Mouse (Mus musculus) retina, postnatal 1 day (tissue): ENCODE data around the gene Tns3.

Experiments
- DNase-seq: peaks from one replicate; pipeline ENCODE4 v3.0.0-alpha.2; 2012

Gene Tns3

DNA sequence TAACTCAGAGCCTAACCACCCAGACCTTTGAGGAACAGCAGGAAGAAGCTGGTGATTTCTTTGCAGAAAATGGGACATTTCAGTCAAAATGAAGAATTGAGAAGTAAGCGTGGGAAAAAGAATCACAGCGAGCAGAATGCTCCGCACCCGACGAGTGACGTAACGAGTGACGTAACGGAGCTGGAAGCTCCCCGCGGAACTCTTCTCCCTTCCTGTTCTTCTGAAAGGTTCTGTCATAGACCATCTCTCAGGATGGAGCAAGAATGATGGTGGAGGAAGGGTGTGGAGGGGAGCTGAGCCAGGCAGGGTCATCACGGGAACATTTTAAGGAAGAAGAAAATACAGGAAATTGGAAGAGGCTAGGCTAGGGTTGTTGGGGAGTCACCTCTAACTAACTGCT lies 54.5 kb downstream of the Tns3 start:
- DNase-seq, result no peak

GRCm38 (mm10) chr11:8607123-8607522 lies 57.2 kb downstream of the Tns3 start:
- no peak for DNase-seq

DNA sequence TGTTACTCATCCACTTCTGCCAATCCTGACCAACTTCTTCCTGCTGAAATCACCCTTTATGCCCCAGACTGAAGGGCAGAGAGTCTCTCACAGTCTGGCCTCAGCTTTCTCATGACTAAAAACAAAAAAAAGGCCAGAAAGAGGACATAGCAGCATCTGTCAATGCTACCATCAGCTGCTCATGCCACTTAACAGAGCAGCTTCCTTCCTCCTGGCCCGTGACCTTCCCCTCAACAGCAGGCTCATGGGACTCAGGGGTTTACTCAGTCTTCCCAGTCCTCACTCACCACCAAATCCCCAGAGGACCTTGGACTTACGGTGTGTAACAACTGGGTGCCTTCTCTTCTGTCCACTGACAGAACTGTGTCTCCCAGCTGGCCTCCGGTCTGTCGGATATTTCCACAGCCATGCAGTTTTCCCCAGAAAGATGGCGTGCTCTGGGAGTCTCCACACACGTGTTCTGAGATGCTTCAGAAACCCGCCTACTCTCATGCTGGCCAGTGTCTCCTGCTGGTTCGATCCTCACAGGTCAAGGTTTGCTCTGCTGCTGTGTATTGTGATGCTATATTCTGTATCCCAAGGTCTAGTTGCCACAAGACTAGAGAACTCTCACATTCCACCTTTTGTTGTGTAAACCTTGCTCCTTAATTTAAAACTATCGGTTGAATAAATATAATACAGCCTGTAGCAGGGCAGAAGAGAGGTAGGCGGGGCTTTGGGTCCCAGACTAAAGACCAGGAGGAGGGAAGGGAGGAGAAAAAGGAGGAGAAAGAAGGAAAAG lies 59.4 kb downstream of the Tns3 start:
- DNase-seq, result no peak

GRCm38 (mm10) chr11:8602606-8603005 lies 61.7 kb downstream of the Tns3 start:
- DNase-seq, result no peak

DNA sequence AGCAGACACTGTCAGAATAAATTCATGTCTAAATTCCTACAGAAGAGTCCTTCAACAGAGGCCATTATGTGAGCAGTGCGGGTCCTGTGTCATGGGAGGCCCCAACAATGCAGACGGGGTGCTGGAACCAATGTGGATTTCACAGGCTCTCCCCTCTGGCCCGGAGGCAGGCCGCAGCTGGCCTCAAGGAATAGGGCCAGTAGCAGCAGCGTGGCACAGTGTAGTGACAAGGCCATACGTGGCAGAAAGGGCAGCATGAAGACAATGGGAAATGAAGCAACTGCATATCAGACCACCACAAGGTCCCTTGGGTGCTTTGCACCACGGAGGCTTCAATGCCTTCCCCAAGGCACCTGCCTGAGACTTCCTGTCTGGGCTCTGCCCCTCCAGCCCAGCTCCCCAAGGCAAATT lies 62.9 kb downstream of the Tns3 start:
- peak; percentile 50 for DNase-seq

DNA sequence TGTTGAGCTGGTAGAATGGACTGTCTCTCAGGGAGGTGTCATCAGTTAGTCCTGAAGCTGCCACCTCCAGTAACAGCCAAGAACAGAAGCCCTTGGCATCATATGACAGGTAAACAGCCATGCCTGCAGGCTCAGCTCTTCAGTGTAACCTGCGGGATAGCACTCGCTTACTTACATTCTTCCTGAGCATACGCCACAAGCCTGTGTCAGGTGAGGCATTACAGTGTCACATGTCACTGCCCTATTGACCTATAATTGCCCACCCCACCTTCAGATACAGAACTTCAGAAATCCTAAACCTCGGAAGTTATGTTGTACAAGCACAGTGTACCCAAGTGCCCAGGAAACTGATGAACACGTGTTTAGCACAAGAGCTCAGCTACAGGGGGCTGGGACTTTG lies 68.7 kb downstream of the Tns3 start:
- DNase-seq, result no peak

- DNase-seq, result no peak
Observed at GRCm38 (mm10) chr11:8593172-8593571, 71.2 kb downstream of the Tns3 start.

GRCm38 (mm10) chr11:8591271-8591670 lies 73.1 kb downstream of the Tns3 start:
- DNase-seq, result no peak

DNA sequence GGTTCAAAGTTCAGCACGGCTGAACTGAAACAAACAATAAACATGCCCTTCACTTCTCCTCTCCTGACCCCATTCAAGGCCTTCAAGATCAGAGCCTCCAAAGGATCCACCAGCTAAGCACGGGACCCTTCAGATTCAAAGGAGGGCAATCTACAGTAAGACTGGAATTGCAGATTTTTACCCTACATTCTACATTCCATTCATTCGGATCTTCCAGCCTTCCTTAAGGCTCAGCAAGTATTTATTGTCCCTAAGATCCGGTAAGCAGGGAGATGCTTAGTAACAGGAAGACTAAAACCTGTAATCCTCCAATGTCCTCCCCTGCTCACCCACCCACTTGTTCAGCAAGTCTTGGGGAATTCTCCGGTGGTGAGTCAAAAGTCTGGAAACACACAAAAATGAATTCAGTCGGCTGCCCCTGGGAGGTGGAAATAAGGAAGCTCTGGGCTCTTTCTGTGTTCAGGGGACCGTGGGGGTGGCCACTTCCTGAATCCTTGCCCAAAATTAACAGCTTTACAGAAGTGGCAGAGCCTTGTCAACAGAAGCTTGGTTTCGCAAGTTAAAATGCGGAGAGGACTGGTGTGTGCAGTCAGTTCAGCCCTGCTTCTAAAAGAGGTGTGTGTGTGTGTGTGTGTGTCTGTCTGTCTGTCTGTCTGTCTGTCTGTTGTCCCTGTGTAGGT lies 75.0 kb downstream of the Tns3 start:
- DNase-seq, result no peak

DNA sequence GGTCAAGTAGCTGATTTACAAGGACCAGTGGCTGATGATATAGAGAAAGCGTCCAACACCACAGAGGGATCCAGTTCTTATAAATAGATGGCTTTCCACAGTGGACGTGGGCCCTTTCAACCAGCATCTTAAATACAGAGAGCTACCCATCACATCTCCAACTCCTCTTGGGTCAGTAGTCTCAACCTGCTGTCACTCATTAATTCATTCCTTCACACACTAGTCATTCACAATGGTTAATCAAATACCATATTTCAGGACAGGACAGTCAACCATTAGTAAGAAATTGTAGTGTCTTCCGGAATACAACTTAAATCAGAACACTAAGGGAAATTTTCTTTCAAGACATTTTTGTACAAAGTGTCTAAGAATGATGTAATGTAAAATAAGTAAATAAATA lies 76.4 kb downstream of the Tns3 start:
- no peak for DNase-seq

DNA sequence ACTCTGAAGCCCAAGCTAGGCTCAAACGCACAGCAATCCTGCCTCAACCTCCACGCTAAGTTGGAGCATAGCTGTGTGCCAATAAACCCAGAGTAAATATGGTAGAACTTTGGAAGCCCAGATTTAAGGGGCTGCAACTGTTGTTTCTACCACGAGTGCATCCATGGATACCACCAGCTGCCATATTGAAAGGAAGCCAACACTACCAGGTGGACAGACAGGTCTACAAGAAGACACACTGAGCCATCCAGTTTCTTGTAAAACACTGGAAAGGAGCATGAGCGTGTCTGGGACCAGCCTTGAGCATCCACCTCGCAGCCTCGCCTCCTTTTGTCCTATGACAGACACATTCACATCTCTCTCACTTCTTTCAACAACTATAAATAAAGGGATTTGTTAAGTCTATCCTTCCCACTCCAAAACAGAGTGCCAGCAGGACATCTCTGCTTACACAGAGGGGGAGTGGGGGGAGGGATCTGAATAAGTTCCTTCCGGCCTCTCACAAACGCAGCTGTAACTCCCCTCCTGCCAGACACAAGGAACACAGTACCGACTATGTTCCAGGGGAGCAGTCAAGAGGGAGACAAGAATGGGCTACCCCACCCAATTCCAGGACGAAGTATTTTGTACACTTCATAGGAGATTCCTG lies 77.2 kb downstream of the Tns3 start:
- no peak for DNase-seq

- no peak for DNase-seq
Observed at GRCm38 (mm10) chr11:8586374-8586773, 78.0 kb downstream of the Tns3 start.

- no peak for DNase-seq
Observed at GRCm38 (mm10) chr11:8585686-8586085, 78.6 kb downstream of the Tns3 start.

DNA sequence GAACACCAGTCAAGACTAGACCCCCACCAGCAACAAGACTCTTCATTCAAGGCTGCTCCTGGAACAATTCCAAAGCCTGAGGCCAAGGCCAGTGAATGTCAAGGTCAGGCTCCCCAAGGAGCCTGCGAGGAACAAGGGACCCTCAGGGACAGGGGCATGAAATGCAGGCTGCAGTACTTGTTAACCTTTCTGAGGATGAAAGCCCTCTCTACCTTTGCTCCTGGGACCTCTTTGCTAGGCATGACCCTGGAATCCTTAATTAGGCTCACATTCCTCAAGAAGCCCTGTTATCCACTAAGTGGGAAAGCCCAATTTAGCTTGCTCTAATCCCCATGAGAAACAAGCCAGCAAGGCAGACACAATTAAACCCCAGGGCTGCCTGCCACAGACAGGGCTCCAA lies 79.4 kb downstream of the Tns3 start:
- peak; percentile 41 for DNase-seq

DNA sequence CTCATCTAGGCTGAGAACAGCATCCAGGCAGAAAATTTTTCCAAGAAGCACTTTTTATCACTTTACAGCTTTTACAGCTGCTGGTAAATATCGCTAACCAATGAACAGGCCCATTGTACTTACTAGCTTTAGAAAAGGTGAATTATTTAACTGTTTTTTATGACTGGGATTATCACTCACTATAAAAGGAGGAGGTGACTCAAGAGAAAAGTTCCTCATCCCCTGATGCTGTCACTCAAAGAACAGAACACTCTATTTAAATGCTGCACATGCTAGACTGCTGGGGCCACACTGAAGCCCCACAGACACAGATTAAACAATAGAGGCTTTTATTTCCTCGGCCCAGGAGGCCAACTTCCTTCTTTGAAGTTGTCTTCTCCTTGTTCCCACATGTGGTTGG lies 80.0 kb downstream of the Tns3 start:
- DNase-seq, result no peak

DNA sequence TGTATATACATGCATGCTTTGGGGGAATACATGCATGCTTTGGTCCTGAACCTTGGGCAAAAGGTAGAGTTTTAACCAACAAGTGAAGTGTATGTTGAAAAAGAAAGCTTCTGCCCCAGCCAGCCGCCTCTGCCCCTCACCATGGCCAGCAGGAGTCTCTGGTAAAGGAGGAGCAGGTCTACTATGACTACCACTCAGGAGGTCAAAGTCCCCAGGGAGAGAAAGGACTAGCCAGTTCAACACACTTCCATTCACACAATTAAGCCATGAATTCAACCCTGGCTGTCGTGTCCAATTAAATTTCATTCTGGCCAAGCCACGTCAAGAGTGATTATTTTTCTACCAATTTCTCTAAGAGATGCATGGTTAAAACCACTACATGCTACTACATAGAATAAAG lies 81.2 kb downstream of the Tns3 start:
- DNase-seq, result no peak

DNA sequence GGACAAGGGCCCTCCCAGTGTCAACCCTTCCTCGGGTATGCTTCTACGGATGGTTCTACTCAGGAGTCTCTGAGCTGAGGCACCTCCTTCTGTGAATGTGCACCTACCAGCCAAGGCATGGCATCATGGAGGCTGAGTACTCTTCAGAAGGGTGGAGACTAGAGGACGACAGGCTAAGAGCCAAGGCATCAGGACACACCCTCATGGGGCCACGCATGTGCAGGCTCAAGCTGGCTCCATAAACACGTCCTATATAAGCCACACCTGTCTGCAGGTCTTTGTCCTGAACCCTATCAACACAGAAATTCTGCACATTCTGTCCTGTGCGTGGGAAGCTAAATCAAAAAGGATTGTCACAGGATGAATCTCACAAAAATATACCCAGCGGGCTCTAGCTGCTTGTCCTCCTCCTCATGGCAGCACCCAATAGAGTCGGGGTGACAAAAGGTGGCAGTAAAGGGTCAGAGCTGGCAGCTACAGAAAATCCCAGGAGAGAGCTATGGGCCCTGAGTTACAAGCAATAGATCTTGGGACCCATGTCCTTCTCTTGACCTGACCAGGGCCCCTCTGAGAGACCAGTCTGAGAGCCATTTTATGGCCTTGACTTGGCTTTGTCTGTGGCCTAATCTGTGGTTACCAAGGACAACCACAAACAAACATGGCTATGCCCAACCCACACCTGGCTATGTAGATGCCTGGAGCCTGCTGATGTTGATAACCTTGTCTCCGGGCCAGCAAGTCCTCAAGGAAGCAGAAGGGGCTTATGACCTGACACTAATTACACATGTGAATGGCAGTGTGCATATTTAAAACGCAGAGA lies 82.0 kb downstream of the Tns3 start:
- no peak for DNase-seq

DNA sequence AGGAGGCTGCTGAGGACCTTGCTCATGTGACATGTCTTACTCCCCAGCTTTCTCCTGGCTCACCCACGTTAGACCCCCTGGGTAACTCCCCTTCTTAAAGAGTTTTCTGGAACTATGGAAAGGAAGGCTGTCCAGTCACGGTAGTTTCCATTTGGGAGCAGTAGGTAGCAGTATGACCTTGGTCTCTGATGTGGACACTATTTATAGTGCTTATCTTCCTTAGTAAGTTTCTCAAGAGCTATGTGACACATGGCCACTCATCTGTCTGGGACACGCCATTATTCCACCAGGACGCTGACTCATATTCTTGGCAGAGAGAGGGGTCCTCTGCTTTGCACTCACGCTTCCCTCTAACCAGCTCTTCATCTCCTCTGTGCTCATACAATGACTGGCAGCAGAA lies 84.5 kb downstream of the Tns3 start:
- DNase-seq, result no peak

DNA sequence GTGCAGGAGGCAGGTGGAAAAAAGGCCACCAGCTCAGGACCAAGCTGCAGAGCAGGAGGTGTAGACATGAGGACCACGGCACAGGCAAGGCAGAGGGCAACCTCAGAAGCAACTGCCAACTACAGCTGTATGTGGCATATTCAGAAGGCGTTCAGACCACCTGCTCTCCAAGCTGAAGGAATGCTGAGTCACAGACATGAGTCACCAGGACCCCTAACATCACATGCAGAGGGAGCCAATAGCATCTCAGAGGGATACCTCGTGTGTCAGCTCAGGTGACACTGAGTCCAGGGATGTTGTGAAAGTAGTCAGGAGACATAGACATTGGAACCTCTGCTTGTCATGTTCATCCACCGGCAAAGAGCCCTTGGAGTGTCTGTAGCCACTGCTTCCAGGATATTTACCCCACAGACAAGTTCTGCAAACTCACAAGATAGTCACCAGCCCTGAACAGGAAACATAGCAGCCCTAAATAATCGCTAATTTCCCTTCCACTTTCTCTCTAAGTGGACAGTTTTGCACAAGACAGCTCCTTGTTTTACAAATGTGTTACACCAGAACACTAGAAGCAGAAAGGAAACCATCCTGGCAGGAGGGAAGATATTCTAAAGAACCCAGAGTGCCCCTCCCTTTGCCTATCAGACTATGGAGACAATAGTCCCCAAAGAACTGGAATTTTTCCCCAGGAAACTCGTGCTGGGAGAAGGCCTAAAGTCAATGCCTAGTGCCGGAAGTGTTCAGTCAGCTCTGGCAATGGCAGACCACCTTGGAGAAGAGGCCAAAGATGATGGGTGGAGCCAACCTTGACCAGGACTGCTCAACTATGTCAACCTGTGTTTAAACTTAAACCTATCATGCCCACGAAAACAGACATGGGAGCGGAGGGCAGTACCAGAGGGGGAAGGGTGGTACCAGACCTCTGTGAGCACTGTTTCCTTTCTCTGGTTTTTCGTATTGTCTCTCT lies 88.8 kb downstream of the Tns3 start:
- DNase-seq, result no peak

GRCm38 (mm10) chr11:8574562-8574961 lies 89.8 kb downstream of the Tns3 start:
- DNase-seq, result no peak

DNA sequence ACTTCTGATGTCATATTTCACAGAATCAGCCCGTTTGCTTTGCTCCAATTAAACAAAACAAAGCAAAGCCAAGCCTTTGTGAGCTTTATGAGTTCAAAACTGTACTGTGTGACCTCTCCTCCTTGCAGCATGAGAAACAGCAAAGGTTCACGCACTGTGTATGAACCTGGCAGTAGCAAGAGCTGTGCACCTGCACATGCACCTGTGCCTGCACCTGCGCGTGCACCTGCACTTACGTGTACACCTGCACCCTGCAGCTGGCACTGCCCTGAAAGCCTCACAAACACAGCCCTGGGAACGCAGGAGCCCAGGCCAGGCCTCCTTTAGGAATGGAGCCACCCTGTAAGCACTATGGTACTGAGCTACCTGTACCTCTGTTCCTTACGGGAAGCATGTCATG lies 91.6 kb downstream of the Tns3 start:
- DNase-seq, result no peak
